Mouse (Mus musculus) embryonic facial prominence, embryonic 13.5 days (tissue): Measurements from ENCODE around the gene Sema4b. TPM values are rescaled to one million over a fixed set of nuclear protein-coding genes. Genes with fewer than 3 reads are reported as not detected.

Experiments
- ATAC-seq: fragments of 200-750 bp; cut with Nextera tagmentation; 2 replicates; pipeline ENCODE4 v1.8.0; 2017; ENCODE audit warnings: low read depth; ENCODE audit not compliant: insufficient number of reproducible peaks, insufficient read depth, low FRiP score, low TSS enrichment
- H3K27ac ChIP-seq: fragments of 300-500 bp; sonication (generic); 2 replicates; pipeline ENCODE4 v1.5.1; 2015; ENCODE audit warnings: moderate library complexity, mild to moderate bottlenecking, inconsistent platforms
- H3K27me3 ChIP-seq: fragments of 300-500 bp; sonication (generic); 2 replicates; pipeline ENCODE4 v1.6.1; 2015; ENCODE audit warnings: mild to moderate bottlenecking, inconsistent platforms
- H3K36me3 ChIP-seq: fragments of 300-500 bp; sonication (generic); 2 replicates; pipeline ENCODE4 v1.6.1; 2015; ENCODE audit warnings: mild to moderate bottlenecking, inconsistent platforms
- H3K4me1 ChIP-seq: fragments of 300-500 bp; sonication (generic); 2 replicates; pipeline ENCODE4 v1.6.1; 2015; ENCODE audit warnings: inconsistent platforms
- H3K4me2 ChIP-seq: fragments of 300-500 bp; sonication (generic); 2 replicates; pipeline ENCODE4 v1.6.1; 2015; ENCODE audit warnings: moderate library complexity, mild to moderate bottlenecking, inconsistent platforms
- H3K4me3 ChIP-seq: fragments of 300-500 bp; sonication (generic); 2 replicates; pipeline ENCODE4 v1.5.1; 2015; ENCODE audit warnings: mild to moderate bottlenecking, inconsistent platforms
- H3K9ac ChIP-seq: fragments of 300-500 bp; sonication (generic); 2 replicates; pipeline ENCODE4 v1.6.1; 2015; ENCODE audit warnings: mild to moderate bottlenecking, inconsistent platforms
- H3K9me3 ChIP-seq: fragments of 300-500 bp; sonication (generic); 2 replicates; pipeline ENCODE4 v1.6.1; 2016; ENCODE audit warnings: inconsistent platforms
- WGBS: fragments of 180-500 bp; shearing (Covaris S2); methylation state at CpG from one replicate; pipeline ENCODE4 v1.1.7; 2015; ENCODE audit warnings: mixed read lengths; 5-methylcytosine and 5-hydroxymethylcytosine counted together
- polyA plus RNA-seq: library from polyadenylated mRNA; unstranded; fragments of >200 nt; fragmentation: Nextera tagmentation; extraction: Ambion mirVana; gene quantifications from 2 replicates; pipeline ENCODE4 v1.2.1, GENCODE M21; 2015

Gene Sema4b
- polyA plus RNA-seq, 1 experiment from 2014 or later = 19.8 TPM

- H3K4me2 ChIP-seq = 0 out of 2 replicates have a peak overlapping the region, but pooled peaks have one; percentile 18
- 67% methylated on average over 18 of the region's 18 CpGs for WGBS
- no peaks in the 10 kb centered on the region for H3K9me3 ChIP-seq
- peaks cover 70% of the 10 kb centered on the region for H3K4me1 ChIP-seq
- ATAC-seq = peak; percentile 66
- no peak overlapping the region for H3K9ac ChIP-seq
- H3K4me3 ChIP-seq = no peak overlapping the region
- peaks cover 8% of the 10 kb centered on the region for H3K36me3 ChIP-seq
- H3K27ac ChIP-seq = peak overlapping the region; percentile 80
- H3K27me3 ChIP-seq = no peaks in the 10 kb centered on the region
Observed at GRCm38 (mm10) chr7:80208026-80208642, 21.5 kb downstream of the Sema4b start.

DNA sequence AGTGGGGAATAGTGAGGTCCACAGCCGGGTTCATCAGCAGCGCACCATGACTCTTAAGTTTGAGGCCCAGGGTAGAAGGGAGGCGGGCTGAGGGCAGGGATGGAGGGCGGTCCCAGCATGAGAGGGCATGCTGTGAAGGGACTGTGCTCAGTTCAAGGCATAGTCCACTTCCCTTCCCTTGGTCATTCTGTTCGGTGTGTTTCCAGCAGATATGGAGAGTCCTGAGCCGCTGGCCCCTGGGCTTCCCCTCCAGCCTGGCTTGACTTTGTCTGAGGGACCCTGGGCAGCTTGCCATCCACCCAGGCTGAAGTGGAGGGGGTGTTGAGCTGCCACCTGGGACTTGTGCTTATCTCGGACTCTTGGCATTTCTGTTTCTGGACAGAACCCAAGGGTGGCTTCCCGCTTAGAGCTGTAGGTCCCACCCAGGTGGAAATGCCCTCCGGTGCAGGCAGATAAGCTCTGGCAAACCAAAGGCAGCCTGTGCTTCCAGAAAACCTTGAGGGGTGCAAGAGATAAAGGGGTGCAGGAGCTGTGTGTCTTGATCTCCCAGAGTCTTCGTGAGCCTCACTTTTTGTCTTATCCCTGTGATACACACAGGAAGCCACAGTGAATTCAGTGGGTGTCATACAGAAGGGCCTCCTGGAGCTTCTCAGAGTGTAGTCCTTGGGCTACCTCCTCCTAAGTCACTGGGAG, 22.2 kb downstream of the Sema4b start:
- H3K4me2 ChIP-seq = no peak overlapping the region
- no peaks in the 10 kb centered on the region for H3K9me3 ChIP-seq
- no peaks in the 10 kb centered on the region for H3K27me3 ChIP-seq
- H3K36me3 ChIP-seq = peaks cover 10% of the 10 kb centered on the region
- peak overlapping the region; percentile 80 for H3K27ac ChIP-seq
- no peak overlapping the region for H3K4me3 ChIP-seq
- peaks cover 62% of the 10 kb centered on the region for H3K4me1 ChIP-seq
- H3K9ac ChIP-seq = no peak overlapping the region
- no peak; the same call in 1 of the 2 replicates for ATAC-seq
- 78% methylated on average over 10 of the region's 10 CpGs for WGBS

GRCm38 (mm10) chr7:80209669-80210068, 23.0 kb downstream of the Sema4b start:
- H3K4me3 ChIP-seq = no peak overlapping the region
- 68% methylated on average over 6 of the region's 6 CpGs for WGBS
- H3K9ac ChIP-seq = 0 out of 2 replicates have a peak overlapping the region, but pooled peaks have one; percentile 27
- H3K4me1 ChIP-seq = peaks cover 55% of the 10 kb centered on the region
- H3K27ac ChIP-seq = peak overlapping the region; percentile 80; the same call in 1 of the 2 replicates
- no peaks in the 10 kb centered on the region for H3K9me3 ChIP-seq
- ATAC-seq = no peak
- no peaks in the 10 kb centered on the region for H3K27me3 ChIP-seq
- peaks cover 17% of the 10 kb centered on the region for H3K36me3 ChIP-seq
- no peak overlapping the region for H3K4me2 ChIP-seq

DNA sequence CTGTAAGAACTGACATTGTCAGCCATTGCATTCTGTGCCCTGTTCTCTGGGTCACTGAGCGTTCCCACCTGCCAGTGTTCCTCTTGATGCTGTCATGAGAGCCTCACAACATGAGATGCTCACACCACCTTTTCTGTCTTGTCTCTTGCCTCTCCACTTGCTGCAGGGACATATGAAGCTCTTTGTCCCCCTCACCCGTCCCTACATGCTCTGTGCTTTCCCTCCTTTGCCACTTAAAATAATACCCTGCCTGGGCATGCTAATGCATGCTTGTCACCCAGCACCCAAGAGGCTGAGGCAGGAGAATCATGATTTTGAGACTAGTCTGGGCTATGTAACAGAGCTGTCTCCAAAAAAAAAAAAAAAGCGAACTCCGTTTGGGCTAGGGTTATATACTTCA, 24.3 kb downstream of the Sema4b start:
- Histone ChIP-seq H3K9ac (no peak overlapping the region), H3K36me3 (peaks cover 23% of the 10 kb centered on the region), H3K27me3 (no peaks in the 10 kb centered on the region), H3K4me2 (no peak overlapping the region), H3K4me3 (no peak overlapping the region), H3K4me1 (peaks cover 46% of the 10 kb centered on the region), H3K27ac (no peak overlapping the region), H3K9me3 (no peaks in the 10 kb centered on the region)
- WGBS = 85% methylated on average over 4 of the region's 4 CpGs
- no peak for ATAC-seq

DNA sequence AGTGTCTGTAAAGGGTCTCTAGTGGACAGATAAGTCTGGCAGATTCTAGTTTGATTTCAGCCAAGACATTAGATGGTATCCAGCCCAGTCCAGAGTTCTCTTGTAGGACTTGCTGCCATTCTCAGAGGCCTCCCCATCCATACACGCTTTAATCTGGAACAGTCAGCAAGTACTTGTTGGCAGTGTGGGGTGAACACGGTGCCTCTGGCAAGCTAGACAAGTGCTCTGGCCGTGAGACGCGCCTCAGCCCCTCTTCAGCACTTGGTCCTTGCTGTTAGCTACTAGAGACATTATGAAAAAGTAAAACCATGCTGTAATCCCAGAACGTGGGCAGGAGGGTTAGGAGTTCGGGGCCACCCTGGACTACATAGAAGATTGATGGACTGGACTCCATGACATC, 27.0 kb downstream of the Sema4b start:
- Histone ChIP-seq H3K4me3 (no peak overlapping the region), H3K9me3 (no peaks in the 10 kb centered on the region), H3K27me3 (no peaks in the 10 kb centered on the region), H3K4me2 (no peak overlapping the region), H3K4me1 (peaks cover 19% of the 10 kb centered on the region), H3K27ac (no peak overlapping the region), H3K36me3 (peaks cover 49% of the 10 kb centered on the region), H3K9ac (no peak overlapping the region)
- 84% methylated on average over 7 of the region's 7 CpGs for WGBS
- ATAC-seq = no peak

DNA sequence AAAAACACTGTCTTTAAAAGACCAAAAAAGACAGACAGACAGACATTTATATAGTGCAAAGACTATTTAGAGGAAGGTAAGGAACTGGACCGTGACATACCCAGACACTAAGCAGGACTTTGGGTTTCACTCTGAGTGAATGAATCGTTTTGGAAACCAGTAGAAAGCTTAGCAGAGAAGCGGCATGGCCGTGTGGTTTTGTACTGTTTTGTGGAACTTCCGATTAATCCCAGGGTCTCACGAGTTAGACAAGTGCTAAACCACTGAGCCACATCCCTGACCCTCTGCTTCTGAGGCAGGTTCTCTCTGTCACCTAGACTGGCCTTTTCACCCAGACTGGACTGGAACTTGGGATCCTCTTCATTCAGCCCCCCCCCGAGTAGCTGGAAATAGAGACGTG, 27.8 kb downstream of the Sema4b start:
- Histone ChIP-seq H3K4me2 (no peak overlapping the region), H3K27me3 (no peaks in the 10 kb centered on the region), H3K9me3 (no peaks in the 10 kb centered on the region), H3K36me3 (peaks cover 58% of the 10 kb centered on the region), H3K4me1 (peaks cover 11% of the 10 kb centered on the region), H3K9ac (0 out of 2 replicates have a peak overlapping the region, but pooled peaks have one; percentile 58), H3K4me3 (no peak overlapping the region), H3K27ac (0 out of 2 replicates have a peak overlapping the region, but pooled peaks have one; percentile 60)
- ATAC-seq = no peak
- WGBS = 68% methylated on average over 8 of the region's 8 CpGs

- Histone ChIP-seq H3K27me3 (no peaks in the 10 kb centered on the region), H3K27ac (peak overlapping the region; percentile 60), H3K36me3 (peaks cover 67% of the 10 kb centered on the region), H3K4me2 (no peak overlapping the region), H3K9ac (peak overlapping the region; percentile 58), H3K4me1 (peaks cover 4% of the 10 kb centered on the region; the same call in 1 of the 2 replicates), H3K9me3 (no peaks in the 10 kb centered on the region), H3K4me3 (no peak overlapping the region)
- peak; percentile 73; the same call in 1 of the 2 replicates for ATAC-seq
- 12% methylated on average over 4 of the region's 4 CpGs for WGBS
Observed at GRCm38 (mm10) chr7:80215398-80215797, 28.8 kb downstream of the Sema4b start.

GRCm38 (mm10) chr7:80216566-80216965, 29.9 kb downstream of the Sema4b start:
- no peak overlapping the region for H3K27ac ChIP-seq
- no peaks in the 10 kb centered on the region for H3K9me3 ChIP-seq
- H3K36me3 ChIP-seq = peaks cover 79% of the 10 kb centered on the region
- no peak overlapping the region for H3K4me3 ChIP-seq
- no peak overlapping the region for H3K9ac ChIP-seq
- no peak overlapping the region for H3K4me2 ChIP-seq
- H3K4me1 ChIP-seq = peaks cover 4% of the 10 kb centered on the region; the same call in 1 of the 2 replicates
- no peak for ATAC-seq
- 80% methylated on average over 8 of the region's 8 CpGs for WGBS
- H3K27me3 ChIP-seq = no peaks in the 10 kb centered on the region

GRCm38 (mm10) chr7:80218666-80219065, 32.0 kb downstream of the Sema4b start:
- no peak overlapping the region for H3K4me2 ChIP-seq
- no peak overlapping the region for H3K9ac ChIP-seq
- peaks cover 87% of the 10 kb centered on the region for H3K36me3 ChIP-seq
- no peaks in the 10 kb centered on the region for H3K9me3 ChIP-seq
- H3K4me3 ChIP-seq = no peak overlapping the region
- H3K4me1 ChIP-seq = peaks cover 4% of the 10 kb centered on the region; the same call in 1 of the 2 replicates
- 89% methylated on average over 9 of the region's 9 CpGs for WGBS
- no peak for ATAC-seq
- H3K27ac ChIP-seq = no peak overlapping the region
- H3K27me3 ChIP-seq = no peaks in the 10 kb centered on the region

GRCm38 (mm10) chr7:80220237-80220797, 33.7 kb downstream of the Sema4b start:
- Histone ChIP-seq H3K27me3 (no peaks in the 10 kb centered on the region), H3K27ac (no peak overlapping the region), H3K4me3 (no peak overlapping the region), H3K36me3 (peaks cover 93% of the 10 kb centered on the region), H3K9me3 (no peaks in the 10 kb centered on the region), H3K9ac (no peak overlapping the region), H3K4me1 (peaks cover under 1% of the 10 kb centered on the region; the same call in 1 of the 2 replicates), H3K4me2 (no peak overlapping the region)
- 94% methylated on average over 9 of the region's 9 CpGs for WGBS
- no peak for ATAC-seq

GRCm38 (mm10) chr7:80221179-80221750, 34.6 kb downstream of the Sema4b start:
- Histone ChIP-seq H3K4me2 (no peak overlapping the region), H3K4me3 (no peak overlapping the region), H3K27ac (no peak overlapping the region), H3K9ac (no peak overlapping the region), H3K9me3 (no peaks in the 10 kb centered on the region), H3K36me3 (peaks cover 94% of the 10 kb centered on the region), H3K4me1 (no peaks in the 10 kb centered on the region), H3K27me3 (no peaks in the 10 kb centered on the region)
- WGBS = 88% methylated on average over 4 of the region's 4 CpGs
- ATAC-seq = no peak
